Mouse (Mus musculus): Measurements from ENCODE around the gene Gm10097.

- TF ChIP-seq CTCF (IDR thresholded peaks at IDR 0.05; ENCODE audit: borderline replicate concordance, control insufficient read depth, extremely low read depth, insufficient read depth, low read length, poor library complexity), result no peak
- TF ChIP-seq POLR2A (IDR thresholded peaks at IDR 0.05; ENCODE audit: control insufficient read depth, extremely low read depth, insufficient read depth, low read length, poor library complexity), result no peak
Measured at GRCm38 (mm10) chr10:5116720-5117119, 47.7 kb downstream of the Gm10097 start.
